Mouse (Mus musculus): ENCODE measurements around the gene Upf2.

Gene Upf2

GRCm38 (mm10) chr2:5950766-5951595 is at the start of gene Upf2:
Gene Upf2 (plus strand): TSS chr2:5951469.
- 1% methylated on average over 44 of the region's 54 CpGs for WGBS

- WGBS: 31% methylated on average over 5 of the region's 5 CpGs
Observed at GRCm38 (mm10) chr2:5906092-5906491, 45.2 kb upstream of the Upf2 start.

GRCm38 (mm10) chr2:5906625-5907024 is 44.6 kb upstream of the Upf2 start:
- WGBS: 59% methylated on average over 3 of the region's 3 CpGs

- WGBS: 45% methylated on average over 16 of the region's 16 CpGs
Observed at GRCm38 (mm10) chr2:5911282-5911965, 39.8 kb upstream of the Upf2 start.

GRCm38 (mm10) chr2:5922823-5923222 is 28.4 kb upstream of the Upf2 start:
- WGBS: 96% methylated on average over 6 of the region's 6 CpGs

- 82% methylated on average over 9 of the region's 9 CpGs for WGBS
Observed at GRCm38 (mm10) chr2:5923786-5924185, 27.5 kb upstream of the Upf2 start.

- 87% methylated on average over 5 of the region's 5 CpGs for WGBS
Observed at GRCm38 (mm10) chr2:5927481-5927880, 23.8 kb upstream of the Upf2 start.

GRCm38 (mm10) chr2:5929793-5930192 is 21.5 kb upstream of the Upf2 start:
- 97% methylated on average over 5 of the region's 5 CpGs for WGBS

GRCm38 (mm10) chr2:5930291-5931054 is 20.8 kb upstream of the Upf2 start:
- 93% methylated on average over 18 of the region's 18 CpGs for WGBS

GRCm38 (mm10) chr2:5931938-5932337 is 19.3 kb upstream of the Upf2 start:
- 95% methylated on average over 5 of the region's 5 CpGs for WGBS

- WGBS: 88% methylated on average over 3 of the region's 3 CpGs
Observed at GRCm38 (mm10) chr2:5934936-5935335, 16.3 kb upstream of the Upf2 start.

- WGBS: 81% methylated on average over 6 of the region's 6 CpGs
Observed at GRCm38 (mm10) chr2:5936068-5936467, 15.2 kb upstream of the Upf2 start.

GRCm38 (mm10) chr2:5936550-5936949 is 14.7 kb upstream of the Upf2 start:
- 93% methylated on average over 4 of the region's 4 CpGs for WGBS

GRCm38 (mm10) chr2:5939319-5939718 is 11.9 kb upstream of the Upf2 start:
- 96% methylated on average over 3 of the region's 3 CpGs for WGBS

GRCm38 (mm10) chr2:5939911-5940310 is 11.4 kb upstream of the Upf2 start:
- 85% methylated on average over 14 of the region's 14 CpGs for WGBS

GRCm38 (mm10) chr2:5940936-5941335 is 10.3 kb upstream of the Upf2 start:
- WGBS: 96% methylated on average over 9 of the region's 9 CpGs

- WGBS: 63% methylated on average over 11 of the region's 11 CpGs
Observed at GRCm38 (mm10) chr2:5941861-5942415, 9.3 kb upstream of the Upf2 start.

- WGBS: under 1% methylated on average over 36 of the region's 36 CpGs
Observed at GRCm38 (mm10) chr2:5942416-5943032, 8.7 kb upstream of the Upf2 start, which contains the start of gene Dhtkd1. Gene Dhtkd1 (minus strand): TSS chr2:5942792.

GRCm38 (mm10) chr2:5943071-5943470 is 8.2 kb upstream of the Upf2 start:
- WGBS: 41% methylated on average over 4 of the region's 4 CpGs

GRCm38 (mm10) chr2:5945629-5946028 is 5.6 kb upstream of the Upf2 start:
- 83% methylated on average over 1 of the region's 1 CpGs for WGBS

GRCm38 (mm10) chr2:5946876-5947275 is 4.4 kb upstream of the Upf2 start:
- WGBS: 91% methylated on average over 3 of the region's 3 CpGs
